Mouse (Mus musculus) cerebellum, adult 18-20 months (tissue): ENCODE data around the gene Bloc1s4.

ENCODE experiments used
- DNase-seq, 2 experiments: peaks; one replicate each; pipeline ENCODE4 v3.0.0; 2021

Bloc1s4 gene

DNA sequence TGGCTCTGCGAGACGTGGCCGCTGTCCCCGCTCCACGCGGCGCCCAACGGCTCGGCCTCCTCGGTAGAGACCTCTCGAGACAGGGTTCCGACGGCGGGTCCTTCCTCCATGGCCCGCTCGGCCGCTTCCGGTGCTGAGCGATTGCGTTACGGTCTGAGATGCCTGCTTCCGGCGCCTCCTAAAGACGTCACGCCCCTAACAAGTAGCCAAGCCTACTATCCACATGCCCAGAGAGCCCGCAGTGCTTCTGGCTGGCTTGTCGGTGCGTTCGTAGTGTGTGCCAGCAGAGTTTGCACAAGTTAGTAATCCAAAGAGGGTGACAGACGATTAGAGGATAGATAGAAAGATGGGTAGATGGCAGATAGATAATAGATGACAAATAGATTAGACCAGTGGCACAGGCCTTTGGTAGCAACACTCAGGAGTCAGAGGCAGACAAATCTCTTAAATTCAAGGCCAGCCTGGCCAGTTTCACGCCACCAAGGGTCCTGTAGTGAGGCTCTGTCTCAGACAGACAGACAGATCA, at the start of gene Bloc1s4:
TSS of gene Bloc1s4 (minus strand) at position 115 of the 526 bp plus-strand sequence.
- DNase-seq: peak; percentile 91 to 94

GRCm38 (mm10) chr5:36797291-36797690, 48.8 kb upstream of the Bloc1s4 start:
- DNase-seq: no peak

- peak; percentile 88 to 97 for DNase-seq
These were observed 48.0 kb upstream of the Bloc1s4 start, which contains the start of gene Mrfap1 for GRCm38 (mm10) chr5:36796296-36797014. Gene Mrfap1 (minus strand): TSS chr5:36796772.

GRCm38 (mm10) chr5:36795647-36796295, 47.3 kb upstream of the Bloc1s4 start:
- peak; percentile 63 to 73 for DNase-seq

DNA sequence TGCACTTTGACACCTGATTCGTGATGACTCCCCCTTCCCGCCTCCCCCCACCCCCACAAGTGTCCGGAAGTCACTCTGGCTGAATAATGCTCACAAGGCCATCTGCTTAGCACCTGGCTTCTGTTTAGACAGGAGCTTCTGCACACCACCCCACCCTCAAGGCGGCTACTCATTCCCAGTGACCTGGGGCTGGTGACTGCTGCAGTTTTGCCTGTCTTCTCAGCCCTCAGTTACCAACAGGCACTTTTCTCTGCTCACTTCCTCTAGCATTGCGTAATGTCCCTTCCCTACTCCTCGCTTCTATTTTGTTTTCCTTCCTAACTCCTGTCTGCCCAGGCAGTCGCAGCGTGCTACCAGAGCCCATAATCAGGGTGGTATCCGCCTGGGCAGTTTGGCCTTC, 43.4 kb upstream of the Bloc1s4 start:
- no peak for DNase-seq

DNA sequence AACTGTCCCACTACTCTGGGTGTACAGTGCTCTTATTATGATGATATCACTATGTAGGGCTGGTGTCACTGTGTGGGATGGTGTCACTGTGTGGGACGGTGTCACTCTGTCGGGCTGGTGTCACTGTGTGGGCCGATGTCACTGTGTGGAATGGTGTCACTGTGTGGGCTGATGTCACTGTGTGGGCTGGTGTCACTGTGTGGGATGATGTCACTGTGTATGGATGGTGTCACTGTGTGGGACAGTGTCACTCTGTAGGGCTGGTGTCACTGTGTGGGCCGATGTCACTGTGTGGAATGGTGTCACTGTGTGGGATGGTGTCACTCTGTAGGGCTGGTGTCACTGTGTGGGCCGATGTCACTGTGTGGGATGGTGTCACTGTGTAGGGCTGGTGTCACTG, 37.6 kb upstream of the Bloc1s4 start:
- DNase-seq: no peak

DNA sequence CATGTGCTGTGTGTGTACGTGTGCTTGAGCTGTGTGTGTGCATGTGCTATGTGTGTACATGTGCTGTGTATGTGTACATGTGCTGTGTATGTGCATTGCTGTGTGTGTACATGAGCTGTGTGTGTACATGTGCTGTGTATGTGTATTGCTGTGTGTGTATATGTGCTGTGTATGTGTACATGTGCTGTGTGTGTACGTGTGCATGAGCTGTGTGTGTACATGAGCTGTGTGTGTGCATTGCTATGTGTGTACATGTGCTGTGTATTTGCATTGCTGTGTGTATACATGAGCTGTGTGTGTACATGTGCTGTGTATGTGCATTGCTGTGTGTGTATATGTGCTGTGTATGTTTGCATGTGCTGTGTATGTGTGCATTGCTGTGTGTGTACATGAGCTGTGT, 31.1 kb upstream of the Bloc1s4 start:
- DNase-seq: no peak

- DNase-seq: no peak
These were observed 30.5 kb upstream of the Bloc1s4 start for GRCm38 (mm10) chr5:36778901-36779300.

- no peak for DNase-seq
These were observed 28.7 kb upstream of the Bloc1s4 start for GRCm38 (mm10) chr5:36777186-36777585.

- no peak for DNase-seq
These were observed 27.6 kb upstream of the Bloc1s4 start for GRCm38 (mm10) chr5:36776021-36776575.

DNA sequence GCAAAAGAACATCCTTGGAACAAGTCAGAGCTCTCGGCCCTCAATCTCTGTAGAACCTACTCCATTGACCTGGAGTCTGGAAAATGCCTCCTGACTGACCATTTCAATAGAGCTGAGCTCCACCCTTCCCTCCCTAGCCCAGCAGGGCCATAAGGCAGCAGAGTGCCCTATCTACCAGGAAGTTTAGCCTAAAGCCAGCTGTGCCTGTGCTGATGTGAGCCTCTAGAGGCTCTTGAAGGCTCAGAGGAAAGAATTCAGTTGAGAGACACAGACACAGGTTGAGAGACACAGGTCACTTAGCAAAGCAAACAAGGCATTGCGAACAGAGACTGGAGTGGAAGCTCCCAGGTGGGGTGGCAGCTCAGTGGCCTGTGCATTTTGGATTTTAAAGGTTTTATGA, 26.9 kb upstream of the Bloc1s4 start:
- DNase-seq: no peak

DNA sequence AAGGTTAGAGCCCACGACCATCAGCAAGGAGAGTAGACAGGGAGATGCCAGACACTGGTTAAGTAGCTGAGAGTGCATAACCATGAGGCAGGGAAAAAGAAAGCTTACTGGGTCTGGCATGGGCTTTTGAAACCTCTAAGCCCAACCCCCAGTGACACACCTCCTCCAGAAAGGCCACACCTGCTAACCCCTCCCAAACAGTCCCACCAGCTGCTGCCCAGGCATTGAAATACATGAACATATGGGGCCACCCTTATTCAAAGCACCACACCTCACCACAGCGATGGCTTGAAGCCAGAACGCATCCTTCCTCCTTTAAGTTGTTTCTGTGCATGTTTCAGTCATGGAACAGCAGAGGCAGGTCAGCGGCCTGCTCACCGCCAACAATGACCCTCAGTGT, 24.1 kb upstream of the Bloc1s4 start:
- DNase-seq: no peak

DNA sequence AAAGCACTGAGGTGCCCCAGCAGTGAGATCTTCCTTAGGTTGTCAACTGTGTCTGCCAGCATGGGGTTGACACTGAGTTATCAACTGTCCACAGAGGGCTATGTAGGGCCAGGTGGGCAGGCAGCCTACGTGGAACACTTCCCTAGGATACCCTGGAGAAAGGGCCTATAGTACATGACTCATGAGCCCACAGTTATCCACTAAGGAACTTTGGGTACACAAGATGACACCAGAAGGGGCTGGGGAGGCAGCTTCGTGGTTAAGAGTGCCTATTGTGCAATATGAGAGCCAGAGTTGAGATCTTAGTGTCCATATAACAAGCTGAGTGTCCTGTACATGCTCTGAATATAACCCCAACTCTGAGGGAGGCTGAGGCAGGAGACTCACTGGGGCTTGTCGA, 21.2 kb upstream of the Bloc1s4 start:
- DNase-seq: no peak

DNA sequence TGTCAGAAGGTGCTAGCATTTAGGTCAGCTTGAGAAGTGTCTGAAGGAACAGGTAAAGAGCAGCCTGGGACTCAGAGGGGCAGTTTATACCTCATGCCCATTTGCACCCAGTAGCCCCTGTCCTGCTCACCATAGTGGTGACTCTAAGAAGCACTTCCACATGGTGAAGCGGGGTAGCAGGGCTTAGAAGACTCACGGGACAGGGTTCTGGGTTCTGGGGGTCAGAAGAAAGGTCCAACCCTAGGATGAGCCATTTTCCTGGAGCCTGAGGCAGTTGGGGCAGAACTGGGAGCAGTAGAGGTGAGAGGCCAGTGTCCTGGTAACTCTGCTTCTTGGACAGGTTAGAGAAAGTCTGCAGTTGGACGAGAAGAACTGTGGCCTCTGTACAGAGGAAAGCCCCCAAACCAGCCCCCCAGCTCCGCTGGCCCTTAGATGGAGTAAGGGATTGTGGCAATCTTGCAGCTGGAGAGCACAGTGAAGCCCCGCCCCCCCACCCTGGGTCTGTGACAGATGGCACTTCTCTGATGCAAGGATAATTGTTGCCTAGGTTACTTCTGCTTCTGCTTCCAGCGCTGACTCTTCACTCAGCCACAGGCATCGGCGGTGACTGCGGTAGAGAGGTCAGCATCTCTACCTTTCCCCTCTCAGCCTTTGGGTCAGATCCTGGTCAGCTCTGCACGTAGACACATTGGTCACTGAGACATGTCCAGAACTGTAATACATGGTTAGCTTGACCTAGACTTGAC, 18.7 kb upstream of the Bloc1s4 start:
- peak; percentile 54 to 56 for DNase-seq

DNA sequence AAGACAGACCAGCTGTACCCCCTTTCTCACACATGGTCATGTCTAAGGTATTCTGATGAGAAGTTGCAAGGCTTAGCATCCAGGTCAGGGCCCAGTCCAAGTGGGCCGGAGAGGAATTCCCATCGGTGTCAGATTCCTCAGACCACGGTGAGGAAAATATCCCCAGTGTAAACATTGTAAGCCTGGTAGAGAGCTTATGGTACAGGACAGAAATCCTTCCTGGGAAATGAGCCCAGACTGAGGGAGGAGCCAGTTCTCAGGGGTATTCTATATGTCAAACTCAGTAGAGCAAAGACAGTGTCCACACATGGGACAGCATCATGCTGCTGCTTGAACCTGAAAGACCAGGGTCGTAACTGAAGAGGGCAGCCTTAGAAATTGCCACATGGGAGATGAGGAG, 11.4 kb upstream of the Bloc1s4 start:
- DNase-seq: no peak

DNA sequence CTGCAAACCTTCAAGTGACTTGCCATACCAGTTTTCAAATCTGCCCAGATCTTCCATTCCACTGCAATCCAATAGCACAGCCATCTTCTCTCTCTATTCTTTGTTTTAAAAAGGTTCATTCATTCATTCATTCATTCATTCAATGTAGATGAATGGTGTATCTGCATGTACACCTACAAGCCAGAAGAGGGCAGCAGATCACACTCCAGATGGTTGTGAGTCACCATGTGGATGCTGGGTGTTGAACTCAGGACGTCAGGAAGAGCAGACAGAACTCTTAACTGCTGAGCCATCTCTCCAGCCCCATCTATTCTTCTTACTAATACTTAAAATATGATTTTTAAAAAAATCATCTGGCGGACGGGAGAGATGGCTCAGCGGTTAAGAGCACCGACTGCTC, 8.6 kb upstream of the Bloc1s4 start:
- DNase-seq: peak in 1 of 2 experiments; percentile 16

GRCm38 (mm10) chr5:36750119-36751078, 1.9 kb upstream of the Bloc1s4 start:
- no peak for DNase-seq

GRCm38 (mm10) chr5:36747794-36748535, 485 bp downstream of the Bloc1s4 start:
- no peak for DNase-seq

- DNase-seq: no peak
These were observed 1.4 kb downstream of the Bloc1s4 start for GRCm38 (mm10) chr5:36747071-36747470.

DNA sequence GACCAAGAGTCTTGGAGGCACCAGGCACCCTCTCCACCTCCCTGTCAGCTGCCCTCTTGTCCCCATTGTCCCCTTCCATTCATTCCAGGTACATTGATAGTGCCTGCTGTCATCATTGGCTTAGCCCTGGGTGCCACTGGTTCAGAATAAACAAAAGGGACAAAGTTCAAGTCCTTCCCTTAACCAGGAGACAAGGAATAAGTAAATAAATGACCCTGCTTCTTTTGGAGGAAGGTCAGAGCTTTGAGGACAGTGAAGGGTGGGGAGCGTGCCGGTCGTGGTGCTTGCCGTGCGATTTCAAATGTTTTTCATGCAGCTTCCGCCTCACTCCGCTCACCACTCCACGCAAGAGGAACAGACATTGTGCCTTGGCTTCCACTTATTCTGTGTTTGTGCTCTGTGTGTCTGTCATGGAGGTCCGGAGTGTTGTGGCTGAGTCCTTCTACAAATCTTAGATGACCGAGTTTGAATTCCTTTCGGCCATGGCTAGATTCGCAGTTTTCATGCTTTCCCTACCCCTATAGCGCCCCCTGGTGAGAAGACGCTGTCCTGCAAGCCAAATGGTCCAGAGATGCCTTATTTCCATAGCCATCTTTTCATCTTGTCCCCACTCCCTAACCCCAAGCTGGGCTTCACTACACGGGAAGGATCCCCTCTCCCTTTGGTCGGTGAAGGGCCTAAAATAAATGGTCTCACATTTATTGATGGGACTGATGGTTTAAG, 6.2 kb downstream of the Bloc1s4 start:
- DNase-seq: peak; percentile 84 to 89

DNA sequence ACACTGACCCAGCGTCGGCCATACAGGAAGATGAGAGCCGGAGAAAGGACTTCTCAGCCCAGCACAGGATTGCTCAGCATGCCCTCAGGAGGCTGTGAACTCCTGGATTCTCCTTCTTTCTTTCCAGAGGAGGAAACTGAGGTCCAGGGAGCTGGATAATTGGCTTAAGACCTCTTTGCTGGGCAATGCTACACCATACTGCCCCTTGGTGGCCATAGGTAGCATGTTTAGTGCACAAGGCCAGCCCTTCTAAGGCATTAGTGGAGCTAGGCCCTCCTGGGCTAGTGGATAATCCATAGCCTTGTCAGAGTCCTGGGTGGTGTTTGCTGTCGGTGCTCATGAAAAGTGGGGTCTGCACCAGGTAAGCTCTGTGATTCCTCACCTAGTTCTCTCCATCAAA, 8.6 kb downstream of the Bloc1s4 start:
- DNase-seq: peak; percentile 78 to 84
